Mouse (Mus musculus) megakaryocyte, adult 5-6 weeks (primary cell): ENCODE results near the gene Ascl2. TPM values are rescaled to one million over a fixed set of nuclear protein-coding genes. Genes with fewer than 3 reads are reported as not detected.

ENCODE experiments used
- ATAC-seq: 2 replicates; pipeline ENCODE4 v1.8.0; 2016; ENCODE audit warnings: mild to moderate bottlenecking, inconsistent platforms; ENCODE audit not compliant: poor library complexity, severe bottlenecking
- total RNA-seq, 2 experiments: library from RNA; stranded (forward) in 1 of 2; stranded (reverse) in 1 of 2; fragments of 153-499, 151-499 nt in 1 of 2; fragments of 221-1000, 200-1000 nt in 1 of 2; gene quantifications; 2 replicates each; pipeline versions ENCODE4 v1.2.3 to v1.2.4; 2015 to 2017

Ascl2 gene
- total RNA-seq (2015): 0.96 and 1.1 TPM in 2 replicates
- 0.40 and 2.9 TPM in 2 replicates for total RNA-seq (2017)

GRCm38 (mm10) chr7:142968809-142969511, at the start of gene Ascl2:
Gene Ascl2, minus strand, starts transcription at chr7:142969264.
- ATAC-seq: no peak

- ATAC-seq: no peak
Measured at GRCm38 (mm10) chr7:143017181-143017580, 48.1 kb upstream of the Ascl2 start.

DNA sequence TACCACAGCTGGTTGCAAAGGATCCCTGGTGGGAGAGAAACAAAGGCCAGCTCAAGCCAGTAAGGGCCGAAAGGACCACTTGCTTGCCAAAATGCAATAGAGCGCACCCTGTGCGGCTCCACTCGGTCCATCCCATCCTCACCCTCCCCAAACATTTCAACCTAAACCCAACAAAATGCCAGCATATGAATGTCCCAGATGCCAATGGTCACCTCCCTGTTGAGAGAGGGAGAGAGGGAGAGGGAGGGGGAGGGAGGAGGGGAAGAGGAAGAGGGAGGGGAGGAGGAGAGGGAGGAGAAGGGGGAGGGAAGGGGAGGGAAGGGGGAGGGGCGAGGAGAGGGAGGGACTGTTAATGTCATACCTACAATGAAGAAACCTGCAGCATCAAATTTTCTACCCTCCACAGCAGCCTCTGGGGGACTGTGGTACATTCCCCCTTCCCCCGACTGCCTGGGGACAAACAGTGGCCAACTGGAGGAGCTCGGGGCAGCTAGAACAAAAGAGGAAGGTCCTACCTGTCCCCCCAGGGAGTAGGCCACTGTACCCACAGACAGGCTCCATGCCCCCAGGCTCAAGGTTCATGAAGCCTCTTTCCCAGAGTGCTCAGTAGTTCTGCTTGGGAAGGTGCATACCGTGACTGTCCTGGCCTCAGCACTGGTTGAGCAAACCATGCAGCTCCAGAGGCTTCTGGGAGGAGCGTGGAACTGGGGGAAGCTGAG, 47.5 kb upstream of the Ascl2 start:
- no peak for ATAC-seq

- 0 out of 2 replicates have a peak, but pooled peaks have one; percentile 4 for ATAC-seq
Measured at GRCm38 (mm10) chr7:143015755-143016423, 46.8 kb upstream of the Ascl2 start.

DNA sequence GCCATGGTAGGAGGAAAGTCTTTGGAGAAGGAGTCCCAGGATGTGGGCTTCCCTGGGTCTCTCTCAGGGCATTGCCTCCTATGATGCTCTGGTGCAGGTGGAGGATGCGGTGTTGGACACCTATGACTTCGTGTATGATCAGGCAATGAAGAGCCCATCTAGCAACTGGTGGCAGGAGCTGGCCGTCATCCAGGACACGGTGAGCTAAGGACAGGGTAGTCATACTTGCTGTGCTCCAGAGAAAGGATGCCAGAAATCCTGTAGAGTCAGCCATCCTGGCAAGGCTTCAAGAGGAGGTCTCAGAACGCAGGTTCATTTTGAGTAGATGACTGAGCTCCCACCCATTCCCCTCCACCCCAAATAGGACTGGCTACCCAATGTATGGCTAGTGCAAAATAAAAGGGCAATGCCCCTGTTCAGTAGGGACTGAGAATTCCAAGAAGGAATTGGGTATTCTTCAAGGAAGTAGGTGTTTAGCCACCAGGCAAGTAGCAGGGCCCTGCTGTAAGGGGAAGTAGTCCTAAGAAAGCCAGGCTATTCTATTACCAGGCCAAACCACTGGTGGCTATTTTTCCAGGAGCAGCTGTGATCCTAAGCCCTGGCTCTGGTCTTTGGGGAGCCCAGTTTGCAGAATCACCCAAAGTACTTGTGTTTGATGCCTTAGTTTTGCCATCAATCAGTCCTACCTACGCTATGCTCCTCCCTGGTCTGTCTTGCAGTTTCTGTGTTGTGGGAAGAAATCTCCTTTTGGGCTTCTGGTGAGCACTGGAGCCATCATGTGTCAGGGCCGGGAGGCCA, 46.0 kb upstream of the Ascl2 start:
- ATAC-seq: no peak

DNA sequence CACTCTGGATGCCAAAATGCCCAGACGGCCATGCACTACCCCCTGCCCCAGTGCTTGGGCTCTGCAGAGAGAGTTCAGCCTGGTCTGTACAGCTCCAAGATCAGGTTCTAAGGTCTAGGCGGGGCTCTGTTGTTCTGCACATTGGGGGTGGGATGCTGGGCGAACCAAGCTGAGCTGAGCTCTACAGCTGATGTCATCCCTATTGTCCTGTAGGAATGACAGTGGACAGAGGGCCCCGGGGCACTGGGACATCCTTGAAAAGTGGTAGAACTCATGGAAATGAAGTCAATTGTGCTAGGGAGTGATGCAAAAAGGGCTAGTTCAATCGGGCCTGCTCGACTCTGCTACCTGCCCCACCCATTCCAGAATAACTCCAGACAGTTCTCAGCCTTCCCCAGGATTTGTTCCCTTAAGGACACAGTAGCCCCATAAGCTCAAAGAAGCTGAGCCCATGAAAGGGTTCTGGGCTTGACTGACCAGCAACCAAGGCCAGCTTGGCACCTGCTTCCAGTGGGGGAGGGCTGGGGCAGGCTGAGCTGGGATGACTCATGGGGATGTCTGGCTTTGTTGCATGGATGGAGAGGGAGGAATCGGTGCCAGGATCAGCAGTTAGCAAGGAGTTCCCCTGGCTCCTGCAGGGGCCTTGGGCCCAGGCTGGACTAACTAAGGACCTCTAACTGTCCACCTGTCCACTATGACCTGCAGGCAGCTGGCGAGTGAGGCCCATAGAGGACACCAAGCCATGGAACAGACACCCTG, 44.5 kb upstream of the Ascl2 start:
- no peak for ATAC-seq

- ATAC-seq: no peak
Measured at GRCm38 (mm10) chr7:143012230-143012875, 43.3 kb upstream of the Ascl2 start.

- ATAC-seq: no peak
Measured at GRCm38 (mm10) chr7:143011226-143011625, 42.2 kb upstream of the Ascl2 start.

DNA sequence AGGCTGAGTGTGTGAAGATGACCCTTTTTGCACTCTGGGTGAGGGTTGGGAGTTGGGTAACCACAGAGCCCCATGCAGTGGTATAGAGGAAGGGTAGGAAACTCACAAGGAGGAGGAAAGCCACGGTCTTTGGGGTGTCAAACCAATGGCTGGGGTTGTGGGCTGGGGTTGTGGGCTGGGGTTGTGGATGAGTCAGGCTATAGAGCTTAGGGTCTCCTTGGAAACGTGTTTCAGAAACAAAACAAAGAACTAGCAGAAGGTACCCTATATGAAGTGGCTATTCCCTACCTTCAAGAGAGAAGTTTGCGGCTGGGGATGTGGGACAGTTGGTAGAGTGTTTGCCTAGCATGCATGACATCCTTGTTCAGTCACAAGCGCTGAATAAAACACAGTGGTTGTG, 40.9 kb upstream of the Ascl2 start:
- peak; percentile 12; the same call in 1 of the 2 replicates for ATAC-seq

DNA sequence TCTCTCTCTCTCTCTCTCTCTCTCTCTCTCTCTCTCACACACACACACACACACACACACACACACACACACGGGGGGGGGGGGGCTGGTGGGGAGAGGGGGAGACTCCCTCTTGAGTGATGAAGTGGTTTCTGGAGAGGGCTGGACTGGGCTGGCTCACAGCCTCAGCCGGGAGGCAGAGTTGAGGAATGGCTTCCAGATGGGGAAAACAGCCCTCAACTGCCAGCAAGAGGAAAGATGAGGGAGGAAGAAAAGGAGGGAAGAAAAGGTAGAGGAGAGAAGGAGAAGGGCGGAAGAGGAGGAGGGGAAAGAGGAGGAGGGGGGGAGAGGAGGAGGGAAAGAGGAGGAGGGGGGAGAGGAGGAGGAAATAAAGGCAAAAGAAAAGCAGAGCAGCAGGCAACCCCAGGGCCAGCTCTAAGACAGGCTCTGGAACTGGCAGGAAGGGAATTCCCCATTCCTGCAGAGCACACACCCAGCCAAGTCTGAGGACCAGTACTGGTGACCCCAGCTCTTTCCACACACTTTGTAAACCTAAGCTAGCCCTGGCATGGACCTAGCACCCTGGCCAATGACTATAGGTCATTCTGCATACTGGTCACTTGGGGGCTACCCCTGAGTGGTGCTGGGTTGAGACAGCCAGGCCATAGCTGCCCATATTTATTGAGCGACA, 40.1 kb upstream of the Ascl2 start:
- ATAC-seq: no peak

DNA sequence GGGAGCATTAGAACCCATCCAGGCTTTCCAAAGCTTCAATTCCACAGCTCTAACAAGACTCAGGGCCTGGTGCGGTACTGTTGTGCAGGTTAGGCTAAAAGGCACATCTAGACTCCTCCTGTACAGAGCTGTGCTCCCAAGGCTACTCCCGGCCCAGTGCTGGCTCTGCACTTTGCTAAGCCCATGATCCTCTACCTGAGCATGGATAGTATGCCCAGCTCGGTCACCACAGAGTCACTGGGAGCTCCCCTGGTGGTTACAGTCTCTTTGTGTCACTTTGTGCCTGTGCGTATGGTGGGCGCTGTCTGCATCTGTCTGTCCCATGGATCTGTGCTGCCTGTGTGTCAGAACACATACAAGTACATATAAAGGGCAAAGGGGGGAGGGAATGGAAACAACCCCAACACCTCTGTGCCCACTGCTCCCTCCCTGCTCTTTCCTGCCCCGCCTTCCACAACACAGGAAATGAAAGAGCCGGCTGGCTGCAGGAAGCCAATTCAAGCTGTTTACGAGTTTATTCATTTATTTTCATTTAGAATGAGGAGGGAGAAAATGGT, 39.4 kb upstream of the Ascl2 start:
- ATAC-seq: 0 out of 2 replicates have a peak, but pooled peaks have one; percentile 3

- ATAC-seq: peak; percentile 53
Measured at GRCm38 (mm10) chr7:143007599-143008369, 38.7 kb upstream of the Ascl2 start.

GRCm38 (mm10) chr7:143006756-143007598, 37.9 kb upstream of the Ascl2 start:
- no peak for ATAC-seq

DNA sequence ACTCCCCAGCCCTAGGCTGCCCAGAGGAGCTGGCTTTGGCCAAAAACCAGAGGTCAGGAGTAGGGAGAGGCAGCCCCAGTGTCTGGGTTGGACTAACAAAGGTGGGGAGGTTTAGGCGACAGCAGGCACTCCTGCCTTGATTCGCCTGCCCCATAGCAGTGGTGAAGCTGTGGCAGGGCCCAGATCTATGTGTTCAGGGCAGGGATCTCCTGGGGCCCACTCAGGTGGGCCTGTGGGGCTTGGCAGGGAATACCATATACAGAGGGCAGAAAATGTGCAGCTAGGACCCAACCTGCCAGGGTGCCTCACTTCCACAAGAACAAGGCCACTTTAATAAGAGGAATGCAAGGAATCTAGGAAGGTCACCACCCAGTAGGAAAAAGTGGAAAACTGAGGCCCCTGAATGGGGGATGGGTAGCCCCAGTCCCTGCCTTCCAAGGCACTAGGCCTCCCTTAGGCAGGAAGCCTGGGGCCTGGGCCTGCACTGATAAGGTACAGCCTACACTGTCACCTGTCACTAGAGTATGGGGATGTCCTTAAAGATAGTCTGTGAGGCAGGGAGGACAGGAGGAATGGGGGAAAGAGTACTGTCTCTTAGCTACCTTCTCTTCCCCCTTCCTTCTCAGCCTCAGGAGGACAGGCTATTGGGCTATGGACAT, 37.2 kb upstream of the Ascl2 start:
- ATAC-seq: no peak

DNA sequence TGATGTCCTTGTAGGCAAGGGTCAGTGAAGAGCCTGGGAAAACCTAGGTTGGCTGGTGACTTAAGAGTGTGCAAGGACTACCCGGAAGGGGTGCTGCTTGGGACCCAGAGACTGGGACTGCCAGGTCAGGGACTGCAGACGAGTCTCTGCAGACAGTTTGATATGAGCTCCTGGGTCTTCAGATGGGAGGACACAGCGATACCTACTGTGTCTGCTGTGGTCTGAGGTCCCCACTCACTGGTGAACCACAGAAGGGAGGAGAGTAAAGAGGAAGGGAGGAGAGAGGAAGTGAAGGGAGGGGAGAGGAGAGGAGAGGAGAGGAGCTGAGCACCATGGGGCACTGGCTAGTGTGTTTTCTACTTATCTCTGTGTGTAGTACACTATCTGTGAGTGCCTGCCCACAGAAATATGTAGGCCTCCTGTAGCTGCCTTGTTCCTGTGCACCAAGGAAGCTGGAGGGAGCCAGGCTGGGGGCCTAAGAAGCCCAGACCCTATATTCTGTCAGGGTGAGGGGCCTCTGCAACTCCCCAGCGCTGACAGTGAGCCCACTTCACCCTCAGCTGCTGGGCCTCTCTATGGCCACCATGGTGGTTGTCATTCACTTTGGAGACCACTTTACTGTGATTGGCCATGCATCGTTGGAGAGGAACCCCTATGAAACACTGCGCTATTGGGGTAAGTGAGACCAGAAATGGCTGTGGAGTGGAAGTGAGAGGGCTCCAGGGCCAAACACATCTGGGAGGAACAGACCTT, 36.5 kb upstream of the Ascl2 start:
- peak; percentile 28 for ATAC-seq
